Mouse (Mus musculus) lung, postnatal 25 days (tissue): ENCODE data around the gene Olfr297.

Experiments
- DNase-seq: peaks from one replicate; pipeline ENCODE4 v3.0.0; 2022; ENCODE audit warnings: low spot score

Gene Olfr297

DNA sequence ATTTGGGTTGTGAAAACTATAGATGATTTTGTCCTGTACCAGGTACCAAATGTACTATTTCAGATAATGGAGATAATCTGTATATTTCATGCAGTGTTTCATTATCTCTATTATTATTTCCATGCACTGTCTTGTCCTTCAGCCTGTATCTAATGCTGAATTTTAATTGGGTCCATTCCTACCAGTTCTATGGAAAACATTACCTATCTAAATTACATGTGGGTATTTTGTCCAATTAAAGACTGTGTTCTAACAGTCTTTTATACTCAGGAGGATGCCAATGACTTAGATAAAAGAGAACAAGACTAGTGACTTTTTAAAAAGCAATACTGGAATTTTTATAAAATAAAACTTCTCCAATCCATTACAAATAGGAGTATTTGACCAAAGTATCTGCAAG, at the start of gene Olfr297:
Olfr297 (plus strand) TSS at position 301 of the 400 bp plus-strand sequence.
- no peak for DNase-seq

DNA sequence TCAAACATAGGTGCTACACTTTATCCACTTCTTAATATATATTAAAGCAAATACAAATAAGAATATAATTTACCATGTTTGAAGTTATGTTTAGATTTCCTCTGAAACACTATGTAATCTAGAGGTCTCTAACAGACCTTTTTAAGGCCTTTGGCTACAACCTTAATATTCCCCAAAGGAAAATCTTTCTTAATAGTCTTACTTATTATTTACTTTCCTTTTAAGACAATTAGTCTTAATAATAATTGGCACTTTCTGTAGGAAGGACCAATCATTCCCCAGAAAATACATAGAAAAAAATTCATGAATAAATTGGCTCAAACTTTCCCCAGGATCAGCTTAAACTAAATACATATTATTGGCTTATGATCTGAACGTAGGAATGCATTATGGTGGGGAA, 27.4 kb upstream of the Olfr297 start, which contains the start of gene Olfr298:
Olfr298 (minus strand) TSS at position 101 of the 400 bp plus-strand sequence.
- DNase-seq: no peak
